Mouse (Mus musculus): ENCODE results near the gene Gm28053. TPM values are rescaled to one million over a fixed set of nuclear protein-coding genes. Genes with fewer than 3 reads are reported as not detected.
"Not testable (repeated sequence)": the region's sequence is repeated elsewhere in the genome, so short reads cannot be mapped to it uniquely, and the experiment has no call there.

Gm28053 gene
- polyA plus RNA-seq, 1 experiment, result not detected

DNA sequence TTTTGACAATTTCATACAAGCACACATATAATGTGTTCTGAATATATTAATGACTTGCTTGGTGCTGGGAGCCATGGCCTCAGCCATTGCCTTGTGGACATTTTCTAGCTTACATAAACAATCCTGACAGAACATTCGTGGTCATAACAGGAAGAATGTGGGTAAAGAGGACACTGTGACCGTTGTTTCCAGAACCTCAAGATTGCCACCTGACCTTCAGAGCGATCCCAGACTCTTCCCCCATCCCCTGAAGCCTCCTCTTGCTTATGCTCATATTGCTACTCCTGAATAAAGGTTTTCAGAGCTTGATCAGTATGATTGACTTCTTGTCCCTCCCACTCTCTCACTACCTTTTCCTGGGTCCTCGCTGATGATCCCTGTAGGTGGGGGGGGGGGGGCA, 40.0 kb upstream of the Gm28053 start:
- TF ChIP-seq GATA1 (IDR thresholded peaks at IDR 0.05; ENCODE audit: low read length), result no peak
- TF ChIP-seq TAL1 (IDR thresholded peaks at IDR 0.05; ENCODE audit: low read length), result no peak
- no peaks in the 10 kb centered on the region; the same call in 1 of the 2 replicates for H3K36me3 ChIP-seq (ENCODE audit: control insufficient read depth)
- H3K4me3 ChIP-seq (replicated peaks), result no peak overlapping the region
- H3K27me3 ChIP-seq (ENCODE audit: control insufficient read depth), result no peaks in the 10 kb centered on the region
- peaks cover 13% of the 10 kb centered on the region for H3K4me1 ChIP-seq (ENCODE audit: control insufficient read depth)
- no peaks in the 10 kb centered on the region for H3K9me3 ChIP-seq (ENCODE audit: control insufficient read depth, low read length)

DNA sequence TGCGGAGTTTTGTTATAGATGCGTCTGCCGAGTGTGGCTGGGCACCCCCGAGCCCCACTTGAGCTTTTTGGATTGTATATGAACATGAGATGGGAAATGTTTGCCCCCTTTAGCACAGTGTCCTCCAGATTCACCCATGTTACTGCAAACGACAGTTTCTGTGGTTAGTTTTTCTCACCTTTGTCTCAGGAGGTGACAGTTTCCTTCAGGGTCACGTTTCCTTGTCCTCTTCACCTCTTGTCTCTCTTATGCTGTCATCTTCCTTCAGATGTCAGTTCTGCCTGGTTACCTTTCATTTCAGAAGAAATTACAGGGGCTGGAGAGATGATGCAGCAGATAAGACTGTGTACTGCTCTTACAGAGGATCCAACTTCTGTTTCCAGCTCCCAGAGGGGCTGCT, 38.7 kb upstream of the Gm28053 start:
- Histone ChIP-seq H3K27me3 (ENCODE audit: control insufficient read depth) (no peaks in the 10 kb centered on the region), H3K4me1 (ENCODE audit: control insufficient read depth) (peaks cover 13% of the 10 kb centered on the region), H3K4me3 (replicated peaks) (no peak overlapping the region), H3K9me3 (ENCODE audit: control insufficient read depth, low read length) (no peaks in the 10 kb centered on the region), H3K36me3 (ENCODE audit: control insufficient read depth) (no peaks in the 10 kb centered on the region; the same call in 1 of the 2 replicates)
- no peak for TF ChIP-seq TAL1 (IDR thresholded peaks at IDR 0.05; ENCODE audit: low read length)
- TF ChIP-seq GATA1 (IDR thresholded peaks at IDR 0.05; ENCODE audit: low read length), result no peak

DNA sequence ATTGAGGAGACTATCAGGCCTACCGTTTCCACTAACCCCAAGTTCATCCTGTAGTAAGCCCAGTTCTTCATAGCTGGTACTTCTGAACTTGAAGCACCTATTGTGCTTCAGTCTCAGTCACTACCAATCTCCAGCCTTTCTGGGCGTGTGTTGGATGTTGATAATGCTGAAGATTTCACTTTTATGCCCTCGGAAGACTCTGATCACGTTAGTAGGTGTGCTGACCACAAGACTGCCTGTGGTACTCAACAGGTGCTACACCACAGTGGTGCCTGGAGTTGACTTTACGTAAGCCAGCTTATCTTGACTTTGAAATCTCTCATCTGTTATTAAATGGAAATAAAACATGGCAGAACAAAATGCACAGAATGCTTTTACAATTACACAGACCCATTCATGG, 38.0 kb upstream of the Gm28053 start:
- no peaks in the 10 kb centered on the region for H3K9me3 ChIP-seq (ENCODE audit: control insufficient read depth, low read length)
- H3K27me3 ChIP-seq (ENCODE audit: control insufficient read depth), result no peaks in the 10 kb centered on the region
- H3K36me3 ChIP-seq (ENCODE audit: control insufficient read depth), result no peaks in the 10 kb centered on the region; the same call in 1 of the 2 replicates
- no peak overlapping the region for H3K4me3 ChIP-seq (replicated peaks)
- TF ChIP-seq TAL1 (IDR thresholded peaks at IDR 0.05; ENCODE audit: low read length) (no peak), GATA1 (IDR thresholded peaks at IDR 0.05; ENCODE audit: low read length) (no peak)
- H3K4me1 ChIP-seq (ENCODE audit: control insufficient read depth), result peaks cover 9% of the 10 kb centered on the region

DNA sequence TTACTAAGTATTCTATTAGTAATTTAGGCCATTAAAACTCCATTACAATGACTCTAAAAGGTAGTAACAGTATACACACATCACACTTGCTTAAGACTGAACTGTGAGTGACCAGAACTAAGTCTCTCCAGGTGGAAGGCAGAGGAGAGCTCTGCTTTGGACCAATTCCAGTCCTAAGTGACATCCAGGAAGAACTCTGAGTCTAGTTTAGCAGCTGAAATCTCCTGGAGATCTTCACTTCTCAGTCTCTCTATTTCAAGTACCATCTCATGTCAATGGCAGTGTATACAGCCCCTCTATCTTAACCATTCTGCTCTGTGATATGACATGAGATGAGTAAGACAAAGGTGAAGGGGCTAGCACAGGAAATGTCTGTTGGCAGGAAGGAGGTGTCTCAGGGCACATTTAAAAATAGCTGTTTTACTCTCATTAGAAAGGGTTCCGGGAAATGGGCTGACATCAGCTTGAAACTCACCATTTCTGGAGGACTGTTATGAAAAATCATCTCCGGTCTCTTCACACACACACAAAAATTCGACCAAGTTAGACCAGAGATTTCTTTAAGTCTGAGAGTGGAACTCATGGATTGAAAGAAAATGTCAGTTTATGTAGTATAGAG, 36.8 kb upstream of the Gm28053 start:
- no peaks in the 10 kb centered on the region for H3K27me3 ChIP-seq (ENCODE audit: control insufficient read depth)
- no peak overlapping the region for H3K4me3 ChIP-seq (replicated peaks)
- TF ChIP-seq GATA1 (IDR thresholded peaks at IDR 0.05; ENCODE audit: low read length) (no peak), TAL1 (IDR thresholded peaks at IDR 0.05; ENCODE audit: low read length) (no peak)
- H3K4me1 ChIP-seq (ENCODE audit: control insufficient read depth), result no peaks in the 10 kb centered on the region; the same call in 1 of the 2 replicates
- no peaks in the 10 kb centered on the region for H3K9me3 ChIP-seq (ENCODE audit: control insufficient read depth, low read length)
- H3K36me3 ChIP-seq (ENCODE audit: control insufficient read depth), result no peaks in the 10 kb centered on the region; the same call in 1 of the 2 replicates

DNA sequence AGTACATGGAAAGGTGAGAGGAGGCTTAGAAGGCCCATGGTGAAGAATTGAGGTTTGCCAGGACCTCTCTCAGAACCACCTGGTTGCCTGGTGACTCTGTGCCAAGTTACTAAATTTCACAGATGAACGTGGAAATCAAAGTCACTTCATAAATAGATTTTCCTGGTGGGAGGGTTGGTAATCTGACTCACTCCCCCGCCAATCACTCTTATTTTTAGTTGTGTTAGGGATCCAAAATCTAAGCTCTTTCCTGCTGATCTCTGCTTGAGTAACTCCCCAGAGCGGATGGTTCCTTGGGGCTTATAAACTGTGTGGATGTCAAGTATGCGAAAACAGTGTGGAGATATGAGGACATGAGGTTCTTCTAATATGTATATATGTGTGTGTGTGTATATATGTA, 36.1 kb upstream of the Gm28053 start:
- Histone ChIP-seq H3K27me3 (ENCODE audit: control insufficient read depth) (no peaks in the 10 kb centered on the region), H3K4me3 (replicated peaks) (no peak overlapping the region), H3K36me3 (ENCODE audit: control insufficient read depth) (no peaks in the 10 kb centered on the region; the same call in 1 of the 2 replicates), H3K9me3 (ENCODE audit: control insufficient read depth, low read length) (no peaks in the 10 kb centered on the region), H3K4me1 (ENCODE audit: control insufficient read depth) (no peaks in the 10 kb centered on the region; the same call in 1 of the 2 replicates)
- TF ChIP-seq TAL1 (IDR thresholded peaks at IDR 0.05; ENCODE audit: low read length) (no peak), GATA1 (IDR thresholded peaks at IDR 0.05; ENCODE audit: low read length) (no peak)

DNA sequence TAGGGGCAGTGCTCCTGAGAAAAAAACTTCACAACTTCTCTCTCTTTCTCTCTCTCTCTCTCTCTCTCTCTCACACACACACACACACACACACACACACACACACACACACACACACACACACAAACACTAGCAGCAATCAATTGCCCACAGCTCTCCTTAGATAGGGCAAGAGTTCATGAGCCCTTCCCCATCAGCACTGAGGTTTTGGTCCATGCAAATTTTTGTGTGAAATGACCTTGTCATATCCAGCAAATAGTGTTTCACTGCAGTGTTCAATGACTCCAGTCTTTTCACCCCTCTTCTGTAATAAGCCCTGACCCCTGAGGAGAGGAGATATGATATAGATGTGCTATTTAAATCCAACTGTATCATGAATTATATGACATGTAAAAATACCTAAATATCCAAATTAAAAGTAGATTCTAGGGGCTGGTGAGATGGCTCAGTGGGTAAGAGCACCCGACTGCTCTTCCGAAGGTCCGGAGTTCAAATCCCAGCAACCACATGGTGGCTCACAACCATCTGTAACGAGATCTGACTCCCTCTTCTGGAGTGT, 35.1 kb upstream of the Gm28053 start:
- H3K9me3 ChIP-seq (ENCODE audit: control insufficient read depth, low read length); H3K4me1 ChIP-seq (ENCODE audit: control insufficient read depth); H3K27me3 ChIP-seq (ENCODE audit: control insufficient read depth); H3K36me3 ChIP-seq (ENCODE audit: control insufficient read depth); H3K4me3 ChIP-seq (replicated peaks): not testable (repeated sequence)

DNA sequence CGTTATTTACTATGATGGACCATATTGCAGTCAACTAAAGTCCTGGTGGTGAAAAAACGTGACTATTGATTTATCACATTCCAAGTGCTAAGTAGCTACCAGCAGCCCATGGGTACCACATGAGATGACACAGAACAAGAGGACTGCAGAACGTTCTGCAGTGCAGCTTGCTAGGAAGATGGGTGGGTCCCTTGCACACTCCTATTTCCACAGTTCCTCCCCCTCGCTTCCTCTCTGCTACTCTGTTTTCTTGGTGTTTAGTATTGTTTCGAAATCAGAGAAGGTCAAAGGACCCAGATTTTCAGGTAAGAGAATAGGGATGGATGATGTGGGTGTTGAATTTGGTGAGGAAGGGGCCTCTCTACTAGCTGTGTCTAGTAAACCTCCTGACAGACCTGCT, 34.1 kb upstream of the Gm28053 start, which contains the start of gene Gimap4:
Gimap4 (plus strand) TSS at position 231 of the 400 bp plus-strand sequence.
- Histone ChIP-seq H3K4me3 (replicated peaks) (no peak within 1 kb of the TSS), H3K36me3 (ENCODE audit: control insufficient read depth) (no peaks in the 10 kb centered on the region; the same call in 1 of the 2 replicates), H3K27me3 (ENCODE audit: control insufficient read depth) (no peaks in the 10 kb centered on the region), H3K4me1 (ENCODE audit: control insufficient read depth) (no peaks in the 10 kb centered on the region), H3K9me3 (ENCODE audit: control insufficient read depth, low read length) (no peaks in the 10 kb centered on the region)
- TF ChIP-seq GATA1 (IDR thresholded peaks at IDR 0.05; ENCODE audit: low read length) (no peak), TAL1 (IDR thresholded peaks at IDR 0.05; ENCODE audit: low read length) (no peak)

DNA sequence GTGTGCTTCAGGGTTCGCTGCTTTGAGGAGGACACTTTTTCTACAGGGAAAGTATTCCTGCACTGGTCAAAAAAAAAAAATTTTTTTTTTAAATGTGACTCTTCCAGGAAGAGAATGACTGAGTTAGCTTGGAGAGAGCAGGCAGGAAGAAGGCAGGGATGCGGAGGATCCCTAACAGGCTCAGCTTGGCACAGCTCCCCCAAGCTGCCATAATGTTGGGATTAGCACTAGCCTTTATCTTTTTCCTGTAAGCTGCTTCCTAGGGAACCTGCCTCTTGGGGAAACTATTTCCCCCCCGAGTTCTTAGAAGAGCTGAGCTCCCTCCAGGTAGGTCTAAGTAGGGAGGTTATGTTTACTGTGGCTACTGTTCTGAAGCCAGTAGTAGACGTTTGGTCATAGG, 33.6 kb upstream of the Gm28053 start:
- H3K9me3 ChIP-seq (ENCODE audit: control insufficient read depth, low read length), result no peaks in the 10 kb centered on the region
- no peaks in the 10 kb centered on the region for H3K27me3 ChIP-seq (ENCODE audit: control insufficient read depth)
- no peak overlapping the region for H3K4me3 ChIP-seq (replicated peaks)
- no peaks in the 10 kb centered on the region for H3K4me1 ChIP-seq (ENCODE audit: control insufficient read depth)
- no peaks in the 10 kb centered on the region for H3K36me3 ChIP-seq (ENCODE audit: control insufficient read depth)
- no peak for TF ChIP-seq GATA1 (IDR thresholded peaks at IDR 0.05; ENCODE audit: low read length)
- no peak for TF ChIP-seq TAL1 (IDR thresholded peaks at IDR 0.05; ENCODE audit: low read length)

DNA sequence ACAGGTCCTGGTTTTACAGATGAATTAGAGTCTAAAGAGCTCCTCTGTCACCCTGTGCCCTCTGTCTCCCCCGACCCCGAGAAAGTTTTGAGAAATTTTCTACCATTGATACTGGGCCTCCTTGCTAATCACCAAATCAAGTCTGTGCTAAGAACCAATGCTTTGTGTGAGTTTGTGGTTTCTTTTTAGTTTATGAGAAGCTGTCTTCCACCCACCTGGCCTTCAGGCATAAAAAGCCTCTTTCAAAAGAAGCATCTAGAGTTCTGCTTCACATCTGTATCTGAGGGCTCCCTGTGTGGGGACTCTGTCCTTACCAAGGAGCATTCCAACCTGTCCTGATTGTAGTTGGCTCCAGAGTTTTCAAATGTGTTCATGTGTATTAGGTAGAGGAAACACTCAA, 33.2 kb upstream of the Gm28053 start:
- TF ChIP-seq TAL1 (IDR thresholded peaks at IDR 0.05; ENCODE audit: low read length) (no peak), GATA1 (IDR thresholded peaks at IDR 0.05; ENCODE audit: low read length) (no peak)
- no peaks in the 10 kb centered on the region for H3K27me3 ChIP-seq (ENCODE audit: control insufficient read depth)
- H3K9me3 ChIP-seq (ENCODE audit: control insufficient read depth, low read length), result no peaks in the 10 kb centered on the region
- H3K36me3 ChIP-seq (ENCODE audit: control insufficient read depth), result no peaks in the 10 kb centered on the region
- no peak overlapping the region for H3K4me3 ChIP-seq (replicated peaks)
- H3K4me1 ChIP-seq (ENCODE audit: control insufficient read depth), result no peaks in the 10 kb centered on the region

All from erythroblast, embryonic 14.5 days (primary cell).